Mouse (Mus musculus): ENCODE results near the gene Fam83e. TPM values are rescaled to one million over a fixed set of nuclear protein-coding genes. Genes with fewer than 3 reads are reported as not detected.

Fam83e gene
- total RNA-seq, 4 experiments from 2014 or later = 0.29 to 2.1 (median 0.66) TPM

GRCm38 (mm10) chr7:45715741-45716459 lies 5.1 kb upstream of the Fam83e start:
- peak; percentile 43 for DNase-seq

- peak; percentile 35 for DNase-seq
These were observed 4.6 kb upstream of the Fam83e start for GRCm38 (mm10) chr7:45716460-45716857.

- no peak for DNase-seq
These were observed 3.8 kb upstream of the Fam83e start for GRCm38 (mm10) chr7:45716952-45717917.

- DNase-seq = peak; percentile 98
These were observed 3.1 kb upstream of the Fam83e start, which contains the start of gene Sphk2 for GRCm38 (mm10) chr7:45717918-45718297. Gene Sphk2, minus strand, starts transcription at chr7:45718002.

- no peak for DNase-seq
These were observed 2.7 kb upstream of the Fam83e start for GRCm38 (mm10) chr7:45718331-45718730.

- no peak for DNase-seq
These were observed 1.8 kb upstream of the Fam83e start for GRCm38 (mm10) chr7:45719180-45719579.

GRCm38 (mm10) chr7:45719738-45720412 lies 1.1 kb upstream of the Fam83e start:
- no peak for DNase-seq

- no peak for DNase-seq
These were observed 191 bp downstream of the Fam83e start for GRCm38 (mm10) chr7:45721234-45721571.

- no peak for DNase-seq
These were observed 783 bp downstream of the Fam83e start for GRCm38 (mm10) chr7:45721642-45722347.

GRCm38 (mm10) chr7:45722348-45722713 lies 1.3 kb downstream of the Fam83e start:
- DNase-seq = no peak

GRCm38 (mm10) chr7:45723301-45723700 lies 2.3 kb downstream of the Fam83e start:
- DNase-seq = no peak

- no peak for DNase-seq
These were observed 2.8 kb downstream of the Fam83e start for GRCm38 (mm10) chr7:45723781-45724180.

GRCm38 (mm10) chr7:45725151-45725550 lies 4.1 kb downstream of the Fam83e start:
- DNase-seq = no peak

GRCm38 (mm10) chr7:45725713-45726112 lies 4.7 kb downstream of the Fam83e start, which contains the start of gene Spaca4:
Gene Spaca4, minus strand, starts transcription at chr7:45725813.
- no peak for DNase-seq

GRCm38 (mm10) chr7:45726419-45726818 lies 5.4 kb downstream of the Fam83e start:
- DNase-seq = no peak

- no peak for DNase-seq
These were observed 6.6 kb downstream of the Fam83e start for GRCm38 (mm10) chr7:45727625-45728024.

GRCm38 (mm10) chr7:45730727-45731431 lies 9.9 kb downstream of the Fam83e start:
- no peak for DNase-seq

GRCm38 (mm10) chr7:45733477-45733876 lies 12.5 kb downstream of the Fam83e start:
- DNase-seq = no peak

GRCm38 (mm10) chr7:45739162-45739763 lies 18.3 kb downstream of the Fam83e start:
- peak; percentile 70 for DNase-seq

GRCm38 (mm10) chr7:45739820-45740219 lies 18.8 kb downstream of the Fam83e start:
- no peak for DNase-seq

- DNase-seq = no peak
These were observed 20.3 kb downstream of the Fam83e start for GRCm38 (mm10) chr7:45741308-45741707.

All from adrenal gland, adult 8-10 months (tissue).